Mouse (Mus musculus): Measurements from ENCODE around the gene Tsnax.

DNA sequence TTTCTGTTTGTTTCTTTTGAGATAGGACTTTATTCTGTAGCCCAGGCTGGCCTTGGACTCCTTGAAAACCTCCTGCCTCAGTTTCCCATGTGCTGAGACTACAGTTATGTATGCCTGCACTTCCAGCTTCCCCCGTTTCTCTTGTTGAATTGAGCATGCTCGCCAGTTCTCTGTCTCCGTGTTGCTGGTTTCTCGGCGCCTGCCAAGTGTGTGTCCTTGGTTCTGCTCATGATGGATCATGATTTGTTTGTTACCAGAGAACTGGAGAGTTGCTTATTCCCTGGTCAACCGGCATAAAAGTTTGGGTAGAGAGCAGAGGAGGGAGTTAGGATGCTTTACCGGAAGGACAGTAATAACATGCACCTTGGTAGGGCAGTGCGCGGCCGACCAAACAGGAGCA lies 61.3 kb downstream of the Tsnax start:
- TF ChIP-seq POLR2A (IDR thresholded peaks at IDR 0.05; ENCODE audit: borderline replicate concordance, low read depth, low read length) (no peak), CTCF (IDR thresholded peaks at IDR 0.05; ENCODE audit: low read depth, low read length) (no peak)
